ENCODE assay signal across 19 mouse cellular contexts in the genomic region with DNA sequence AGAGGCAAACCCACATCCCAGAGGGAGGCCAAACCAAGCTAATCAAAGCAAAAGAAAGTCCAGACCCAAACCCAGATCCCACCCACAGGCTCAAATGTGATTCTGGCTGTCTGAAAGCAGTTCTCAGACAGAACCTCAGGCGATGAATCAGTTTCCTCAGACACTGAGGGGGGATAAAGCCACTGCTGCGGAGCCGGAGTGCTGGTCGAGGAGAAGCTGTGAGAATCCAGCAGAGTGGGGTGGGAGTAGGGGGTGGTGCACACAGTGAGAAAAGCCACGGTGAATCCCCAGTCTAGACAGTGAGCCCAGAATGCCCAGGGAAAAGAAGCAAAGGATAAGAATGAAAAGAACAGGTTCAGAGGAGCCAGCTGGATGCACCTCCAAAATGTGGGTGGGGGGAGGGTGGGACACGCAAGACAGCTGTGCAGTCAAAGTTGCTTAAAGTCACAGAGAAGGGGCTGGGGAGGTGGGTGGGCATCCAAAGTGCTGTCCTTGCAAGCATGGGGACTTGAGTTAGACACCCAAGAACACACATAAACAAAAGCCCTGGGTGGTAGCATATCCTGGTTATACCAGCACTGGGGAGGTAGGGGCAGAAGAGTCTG.
DNase-seq lines count a peak whose midpoint lies in the region; ATAC-seq and TF ChIP-seq lines count a peak whose summit lies in the region.
"Had no signal": no experiment of that assay in that cellular context is flagged by ENCODE, and none has a peak within 500 bp of the region (broad histone marks: within the 10 kb centered on the region; RNA-seq: fewer than 3 reads in every experiment).

No protein-coding gene starts in this region.

- H3K4me3 ChIP-seq in gastrocnemius, adult 2 months, result no peak overlapping the region
- H3K4me3 ChIP-seq in kidney, adult 2 months (ENCODE audit: insufficient read depth, low read depth, low read length), result no peak overlapping the region
- no peak overlapping the region for H3K4me3 ChIP-seq in limb, embryonic 12.5 days (replicated peaks)
- H3K4me3 ChIP-seq: liver, embryonic 12.5 days had no signal

- peaks cover 31% of the 10 kb centered on the region for H3K4me1 ChIP-seq in kidney, adult 2 months (ENCODE audit: control insufficient read depth, insufficient read depth, low read length)
- peaks cover 31% of the 10 kb centered on the region for H3K4me1 ChIP-seq in limb, embryonic 12.5 days (replicated peaks)

- H3K27me3 ChIP-seq in kidney, adult 2 months (replicated peaks; ENCODE audit: control insufficient read depth, insufficient read depth, low read length), result no peaks in the 10 kb centered on the region
- H3K27me3 ChIP-seq in limb, embryonic 12.5 days, result no peaks in the 10 kb centered on the region
- H3K27me3 ChIP-seq: liver, embryonic 12.5 days; Patski had no signal

- H3K36me3 ChIP-seq in kidney, adult 2 months (ENCODE audit: control insufficient read depth, insufficient read depth, low read length), result no peaks in the 10 kb centered on the region
- H3K36me3 ChIP-seq in limb, embryonic 12.5 days, result no peaks in the 10 kb centered on the region
- H3K36me3 ChIP-seq: liver, embryonic 12.5 days had no signal

- DNase-seq in gastrocnemius, adult 2 months, result no peak
- DNase-seq in gastrocnemius, postnatal 10 days, result no peak
- DNase-seq in kidney, adult 2 months, result no peak
- DNase-seq in kidney, adult 18-20 months, result no peak
- DNase-seq in ovary, adult 18-20 months (ENCODE audit: low spot score), result no peak
- DNase-seq in layer of hippocampus, adult 9-11 months, result no peak
- no peak for DNase-seq in cerebellum, adult 8-10 months
- DNase-seq: adrenal gland, postnatal 10 days; cerebellum, postnatal 14 days; embryo, embryonic 11 days; heart, postnatal 4 days; lung, adult 2 months; right cerebral cortex, postnatal 4 days; thymus, postnatal 14 days had no signal

- no peak for ATAC-seq in limb, embryonic 12.5 days (ENCODE audit: insufficient number of reproducible peaks, insufficient read depth, low FRiP score, low TSS enrichment, low read depth)
- ATAC-seq: CD4-positive, CD25-positive, alpha-beta regulatory T cell, adult 4 months; forebrain, embryonic 16.5 days; liver, embryonic 12.5 days; Patski had no signal

- WGBS in kidney, adult 2 months, result 91% methylated on average over 6 of the region's 6 CpGs
- WGBS in limb, embryonic 12.5 days, result 65% methylated on average over 6 of the region's 6 CpGs

- TF ChIP-seq POLR2A in kidney, adult 2 months (IDR thresholded peaks at IDR 0.05; ENCODE audit: low read depth, low read length), result no peak

- peak overlapping the region; percentile 43; the same call in 1 of the 2 replicates for H3K27ac ChIP-seq in gastrocnemius, adult 2 months
- H3K27ac ChIP-seq in kidney, adult 2 months (ENCODE audit: insufficient read depth, low read depth, low read length), result peak overlapping the region; percentile 65
- H3K27ac ChIP-seq in limb, embryonic 12.5 days, result peak overlapping the region; percentile 42; the same call in 1 of the 2 replicates
- H3K27ac ChIP-seq: liver, embryonic 12.5 days had no signal

- H3K9me3 ChIP-seq in limb, embryonic 12.5 days, result no peaks in the 10 kb centered on the region
- H3K9me3 ChIP-seq: liver, embryonic 12.5 days had no signal

- no peak overlapping the region for H3K4me2 ChIP-seq in limb, embryonic 12.5 days
- H3K4me2 ChIP-seq: liver, embryonic 12.5 days had no signal

- H3K9ac ChIP-seq in limb, embryonic 12.5 days (replicated peaks), result no peak overlapping the region
- H3K9ac ChIP-seq: liver, embryonic 12.5 days had no signal

- intact Hi-C loops in gastrocnemius, adult 2 months (cut with DNase I), result no loop called here

- TF ChIP-seq CTCF in gastrocnemius, adult 2 months (IDR thresholded peaks at IDR 0.05), result no peak
- no peak for TF ChIP-seq CTCF in kidney, adult 2 months (conservative IDR thresholded peaks at IDR 0.05; ENCODE audit: insufficient read depth, insufficient read length, low read depth, low read length)
